Mouse (Mus musculus): ENCODE data around the gene Rfc2. TPM values are rescaled to one million over a fixed set of nuclear protein-coding genes. Genes with fewer than 3 reads are reported as not detected.
"Not testable (repeated sequence)": the region's sequence is repeated elsewhere in the genome, so short reads cannot be mapped to it uniquely, and the experiment has no call there.

Rfc2 gene
- polyA plus RNA-seq, 1 experiment from 2014 or later: 300 TPM

GRCm38 (mm10) chr5:134646461-134646860 is 65.3 kb downstream of the Rfc2 start:
- Histone ChIP-seq H3K36me3 (no peaks in the 10 kb centered on the region), H3K4me3 (no peak overlapping the region), H3K4me1 (peaks cover 6% of the 10 kb centered on the region; the same call in 1 of the 2 replicates), H3K27me3 (ENCODE audit: insufficient read depth, poor library complexity, severe bottlenecking) (no peaks in the 10 kb centered on the region), H3K9me3 (no peaks in the 10 kb centered on the region), H3K27ac (no peak overlapping the region)
- no peak for DNase-seq (ENCODE audit: low spot score)
- WGBS: 66% methylated on average over 4 of the region's 4 CpGs

DNA sequence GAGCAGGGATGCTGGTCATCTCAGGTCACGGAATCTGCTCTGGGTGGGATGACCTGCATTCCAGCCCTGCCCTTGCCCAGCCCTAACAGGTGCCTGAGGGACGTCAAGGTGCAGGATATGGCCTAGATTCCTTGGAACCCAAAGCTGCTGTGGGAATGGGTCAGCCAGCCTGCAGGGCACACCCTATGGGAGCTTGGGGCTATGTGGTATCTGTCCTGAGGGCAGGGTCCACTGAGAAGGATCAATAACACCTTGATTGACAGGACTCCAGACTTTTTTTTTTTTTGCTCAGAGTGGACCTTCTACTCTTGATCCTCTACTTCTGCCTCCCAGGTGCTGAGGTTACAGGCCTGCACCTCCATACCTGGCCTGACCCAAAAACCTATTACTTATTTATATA is 66.2 kb downstream of the Rfc2 start:
- Histone ChIP-seq H3K27ac (no peak overlapping the region), H3K36me3 (no peaks in the 10 kb centered on the region), H3K9me3 (no peaks in the 10 kb centered on the region), H3K4me3 (no peak overlapping the region), H3K27me3 (ENCODE audit: insufficient read depth, poor library complexity, severe bottlenecking) (no peaks in the 10 kb centered on the region), H3K4me1 (peaks cover 6% of the 10 kb centered on the region; the same call in 1 of the 2 replicates)
- no peak for DNase-seq (ENCODE audit: low spot score)
- whole genome bisulfite sequencing: 66% methylated on average over 2 of the region's 2 CpGs

DNA sequence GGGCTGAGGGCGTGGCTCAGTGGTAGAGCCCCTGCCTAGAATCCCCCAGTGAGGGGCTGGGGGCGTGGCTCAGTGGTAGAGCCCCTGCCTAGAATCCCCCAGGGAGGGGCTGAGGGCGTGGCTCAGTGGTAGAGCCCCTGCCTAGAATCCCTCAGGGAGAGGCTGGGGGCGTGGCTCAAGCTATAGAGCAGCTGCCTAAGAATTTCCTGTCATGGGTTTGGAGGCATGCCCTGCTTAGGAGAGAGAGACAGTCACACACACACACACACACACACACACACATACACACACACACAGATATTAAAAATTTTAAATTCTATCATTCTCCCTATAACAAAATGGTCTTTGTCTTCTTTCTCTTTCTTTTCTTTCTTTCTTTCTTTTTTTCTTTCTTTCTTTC is 67.8 kb downstream of the Rfc2 start:
- 76% methylated on average over 4 of the region's 4 CpGs for WGBS
- not testable (repeated sequence) for H3K9me3 ChIP-seq; H3K4me3 ChIP-seq; H3K36me3 ChIP-seq; H3K27ac ChIP-seq; H3K27me3 ChIP-seq (ENCODE audit: insufficient read depth, poor library complexity, severe bottlenecking); H3K4me1 ChIP-seq; DNase-seq (ENCODE audit: low spot score)

DNA sequence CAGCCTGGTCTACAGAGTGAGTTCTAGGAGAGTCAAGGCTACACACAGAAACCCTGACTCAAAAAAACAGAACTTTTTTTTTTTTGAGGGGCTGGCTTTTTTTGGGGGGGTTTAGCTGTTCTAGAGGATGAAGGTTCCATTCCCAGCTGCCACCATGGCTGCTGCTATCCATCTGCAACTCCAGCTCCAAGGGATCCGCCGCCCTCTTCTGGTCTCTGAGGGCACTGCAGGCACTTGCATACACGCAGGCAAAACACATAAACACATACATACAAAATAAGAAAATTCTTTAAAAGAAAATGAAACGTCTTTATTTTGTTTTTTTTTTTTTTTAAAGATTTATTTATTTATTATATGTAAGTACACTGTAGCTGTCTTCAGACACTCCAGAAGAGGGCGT is 69.8 kb downstream of the Rfc2 start:
- Histone ChIP-seq H3K36me3 (no peaks in the 10 kb centered on the region), H3K9me3 (no peaks in the 10 kb centered on the region), H3K27ac (no peak overlapping the region), H3K4me3 (no peak overlapping the region), H3K27me3 (ENCODE audit: insufficient read depth, poor library complexity, severe bottlenecking) (no peaks in the 10 kb centered on the region), H3K4me1 (no peaks in the 10 kb centered on the region)
- no peak for DNase-seq (ENCODE audit: low spot score)
- 42% methylated on average over 5 of the region's 5 CpGs for WGBS

Small RNAs within 50 kb of the gene (microRNA-seq; reads per million reads assigned to microRNA genes)
- not detected for gene Mir7228

Other genes with a start within 250 kb of the Rfc2 start
- gene Gtf2ird1, start 124.7 kb upstream of the Rfc2 start, polyA plus RNA-seq (2016; fragmentation: Nextera tagmentation; extraction: Ambion mirVana): 64.1 and 74.8 TPM in 2 replicates
- gene Clip2, start 28.9 kb upstream of the Rfc2 start, polyA plus RNA-seq (2016; fragmentation: Nextera tagmentation; extraction: Ambion mirVana): 2.1 TPM in 2 replicates
- gene Syna, start 21.2 kb upstream of the Rfc2 start, polyA plus RNA-seq (2016; fragmentation: Nextera tagmentation; extraction: Ambion mirVana): not detected in 2 replicates
- 2.9 and 4.1 TPM in 2 replicates for gene Lat2, start 33.7 kb downstream of the Rfc2 start, polyA plus RNA-seq (2016; fragmentation: Nextera tagmentation; extraction: Ambion mirVana)
- 435 and 453 TPM in 2 replicates for gene Eif4h, start 58.1 kb downstream of the Rfc2 start, polyA plus RNA-seq (2016; fragmentation: Nextera tagmentation; extraction: Ambion mirVana)
- 3.7 and 4.7 TPM in 2 replicates for gene Limk1, start 107.2 kb downstream of the Rfc2 start, polyA plus RNA-seq (2016; fragmentation: Nextera tagmentation; extraction: Ambion mirVana)
- gene Eln, start 166.0 kb downstream of the Rfc2 start, polyA plus RNA-seq (2016; fragmentation: Nextera tagmentation; extraction: Ambion mirVana): 4.8 and 8.0 TPM in 2 replicates